Mouse (Mus musculus): ENCODE results near the gene Peli2. TPM values are rescaled to one million over a fixed set of nuclear protein-coding genes. Genes with fewer than 3 reads are reported as not detected.

Gene Peli2
- polyA plus RNA-seq, 1 experiment from 2014 or later = 11.0 TPM

GRCm38 (mm10) chr14:48119012-48119647 lies 1.5 kb upstream of the Peli2 start:
- H3K27ac ChIP-seq = no peak overlapping the region
- no peak overlapping the region for H3K4me3 ChIP-seq (ENCODE audit: inconsistent target)
- 69% methylated on average over 9 of the region's 9 CpGs for WGBS (ENCODE audit: missing documents)
- H3K79me2 ChIP-seq (ENCODE audit: inconsistent target) = peaks cover 26% of the 10 kb centered on the region; the same call in 1 of the 2 replicates
- no peaks in the 10 kb centered on the region for H3K36me3 ChIP-seq (ENCODE audit: inconsistent target)

GRCm38 (mm10) chr14:48119648-48120270 lies 864 bp upstream of the Peli2 start:
- WGBS (ENCODE audit: missing documents) = 17% methylated on average over 7 of the region's 17 CpGs
- no peak overlapping the region for H3K27ac ChIP-seq
- peak overlapping the region; percentile 54 for H3K4me3 ChIP-seq (ENCODE audit: inconsistent target)
- H3K36me3 ChIP-seq (ENCODE audit: inconsistent target) = no peaks in the 10 kb centered on the region
- peaks cover 33% of the 10 kb centered on the region; the same call in 1 of the 2 replicates for H3K79me2 ChIP-seq (ENCODE audit: inconsistent target)

- WGBS (ENCODE audit: missing documents) = 3% methylated on average over 9 of the region's 10 CpGs
- peaks cover 39% of the 10 kb centered on the region; the same call in 1 of the 2 replicates for H3K79me2 ChIP-seq (ENCODE audit: inconsistent target)
- peak overlapping the region; percentile 54 for H3K4me3 ChIP-seq (ENCODE audit: inconsistent target)
- no peak overlapping the region for H3K27ac ChIP-seq
- H3K36me3 ChIP-seq (ENCODE audit: inconsistent target) = no peaks in the 10 kb centered on the region
Measured at GRCm38 (mm10) chr14:48120443-48120751, 226 bp upstream of the Peli2 start.

GRCm38 (mm10) chr14:48121529-48122517 lies 1.2 kb downstream of the Peli2 start:
- WGBS (ENCODE audit: missing documents) = 5% methylated on average over 31 of the region's 32 CpGs
- Histone ChIP-seq H3K27ac (no peak overlapping the region), H3K36me3 (ENCODE audit: inconsistent target) (no peaks in the 10 kb centered on the region), H3K4me3 (ENCODE audit: inconsistent target) (peak overlapping the region; percentile 42), H3K79me2 (ENCODE audit: inconsistent target) (peaks cover 53% of the 10 kb centered on the region; the same call in 1 of the 2 replicates)

- peaks cover 75% of the 10 kb centered on the region; the same call in 1 of the 2 replicates for H3K79me2 ChIP-seq (ENCODE audit: inconsistent target)
- H3K27ac ChIP-seq = no peak overlapping the region
- no peak overlapping the region for H3K4me3 ChIP-seq (ENCODE audit: inconsistent target)
- 94% methylated on average over 5 of the region's 5 CpGs for WGBS (ENCODE audit: missing documents)
- no peaks in the 10 kb centered on the region for H3K36me3 ChIP-seq (ENCODE audit: inconsistent target)
Measured at GRCm38 (mm10) chr14:48124011-48124410, 3.4 kb downstream of the Peli2 start.

DNA sequence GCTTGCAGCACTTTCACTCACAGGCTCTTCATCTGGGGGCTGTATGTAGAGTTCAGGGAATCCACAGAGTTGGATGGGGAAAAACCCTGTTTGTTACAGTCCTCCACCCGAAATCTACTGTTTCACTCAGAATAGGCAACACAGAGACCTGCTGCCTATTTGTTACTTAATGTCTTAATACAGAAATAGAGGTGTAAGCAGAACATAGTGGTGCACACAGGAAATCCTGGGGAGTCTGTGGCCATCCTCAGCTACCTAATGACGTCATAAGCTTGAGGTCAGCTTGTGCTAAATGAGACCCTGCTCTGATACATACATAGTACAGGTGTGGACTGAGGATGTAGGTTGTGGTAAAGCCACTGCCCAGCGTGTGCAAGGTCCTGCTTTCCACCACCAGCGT lies 4.2 kb downstream of the Peli2 start:
- peaks cover 83% of the 10 kb centered on the region; the same call in 1 of the 2 replicates for H3K79me2 ChIP-seq (ENCODE audit: inconsistent target)
- WGBS (ENCODE audit: missing documents) = 52% methylated on average over 4 of the region's 4 CpGs
- no peaks in the 10 kb centered on the region for H3K36me3 ChIP-seq (ENCODE audit: inconsistent target)
- H3K4me3 ChIP-seq (ENCODE audit: inconsistent target) = no peak overlapping the region
- no peak overlapping the region for H3K27ac ChIP-seq

GRCm38 (mm10) chr14:48125971-48126370 lies 5.3 kb downstream of the Peli2 start:
- no peak overlapping the region for H3K4me3 ChIP-seq (ENCODE audit: inconsistent target)
- H3K36me3 ChIP-seq (ENCODE audit: inconsistent target) = no peaks in the 10 kb centered on the region
- H3K27ac ChIP-seq = no peak overlapping the region
- H3K79me2 ChIP-seq (ENCODE audit: inconsistent target) = peaks cover 83% of the 10 kb centered on the region; the same call in 1 of the 2 replicates
- WGBS (ENCODE audit: missing documents) = 97% methylated on average over 6 of the region's 6 CpGs

GRCm38 (mm10) chr14:48126931-48127330 lies 6.3 kb downstream of the Peli2 start:
- 94% methylated on average over 4 of the region's 4 CpGs for WGBS (ENCODE audit: missing documents)
- Histone ChIP-seq H3K36me3 (ENCODE audit: inconsistent target) (no peaks in the 10 kb centered on the region), H3K79me2 (ENCODE audit: inconsistent target) (peaks cover 79% of the 10 kb centered on the region; the same call in 1 of the 2 replicates), H3K4me3 (ENCODE audit: inconsistent target) (no peak overlapping the region), H3K27ac (no peak overlapping the region)

DNA sequence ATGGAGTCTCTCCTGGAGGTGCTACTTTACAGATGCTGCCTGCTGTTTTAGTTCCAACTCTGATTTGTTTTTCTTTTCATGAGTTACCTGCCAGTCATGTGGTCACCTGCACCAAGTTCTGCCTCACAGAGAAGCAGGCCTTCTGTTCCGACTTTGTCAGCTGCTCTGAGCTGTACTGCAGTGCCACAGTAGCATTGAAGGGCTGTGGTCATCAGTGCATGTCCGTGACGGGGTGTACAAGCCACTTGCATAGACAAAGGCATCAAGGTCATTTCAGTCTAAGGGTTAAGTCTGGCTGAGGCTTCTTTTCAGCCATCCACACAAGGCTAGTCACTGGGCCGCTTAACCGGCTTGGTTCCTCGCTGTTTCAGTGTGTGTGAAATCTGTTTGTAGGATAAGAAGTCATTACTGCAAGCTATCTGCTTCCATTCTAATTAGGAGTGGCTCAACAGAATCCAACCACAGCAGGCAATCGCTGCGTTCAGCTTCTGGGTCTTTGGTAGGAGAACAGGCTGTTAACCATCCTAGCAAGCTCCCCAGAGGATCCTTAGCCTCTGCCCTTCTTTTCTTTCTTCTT lies 7.1 kb downstream of the Peli2 start:
- 92% methylated on average over 6 of the region's 8 CpGs for WGBS (ENCODE audit: missing documents)
- H3K27ac ChIP-seq = no peak overlapping the region
- H3K4me3 ChIP-seq (ENCODE audit: inconsistent target) = no peak overlapping the region
- H3K36me3 ChIP-seq (ENCODE audit: inconsistent target) = no peaks in the 10 kb centered on the region
- peaks cover 71% of the 10 kb centered on the region; the same call in 1 of the 2 replicates for H3K79me2 ChIP-seq (ENCODE audit: inconsistent target)

- no peak overlapping the region for H3K4me3 ChIP-seq (ENCODE audit: inconsistent target)
- 96% methylated on average over 5 of the region's 5 CpGs for WGBS (ENCODE audit: missing documents)
- no peaks in the 10 kb centered on the region for H3K36me3 ChIP-seq (ENCODE audit: inconsistent target)
- no peak overlapping the region for H3K27ac ChIP-seq
- H3K79me2 ChIP-seq (ENCODE audit: inconsistent target) = peaks cover 70% of the 10 kb centered on the region; the same call in 1 of the 2 replicates
Measured at GRCm38 (mm10) chr14:48128701-48129100, 8.1 kb downstream of the Peli2 start.

DNA sequence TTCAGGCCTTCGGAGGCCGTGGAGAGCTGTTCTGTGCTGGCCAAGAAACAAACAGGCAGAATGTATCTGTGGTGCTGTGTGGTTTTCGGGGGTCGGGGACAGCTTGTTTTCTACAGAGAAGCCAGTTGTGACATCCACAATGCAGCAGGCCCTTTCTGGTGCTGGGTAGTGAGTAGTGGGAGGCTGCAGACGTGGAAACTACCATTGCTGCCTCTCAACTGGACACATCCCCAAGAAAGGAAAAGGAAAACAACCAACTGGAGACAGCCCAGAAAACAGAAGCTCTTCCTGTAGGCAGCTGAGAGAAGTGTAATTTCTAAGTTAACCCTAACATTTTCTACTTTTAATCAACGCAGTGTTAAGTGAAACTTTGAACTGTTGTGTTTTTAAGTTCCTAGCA lies 9.4 kb downstream of the Peli2 start:
- peak overlapping the region; percentile 92; the same call in 1 of the 2 replicates for H3K27ac ChIP-seq
- H3K4me3 ChIP-seq (ENCODE audit: inconsistent target) = no peak overlapping the region

DNA sequence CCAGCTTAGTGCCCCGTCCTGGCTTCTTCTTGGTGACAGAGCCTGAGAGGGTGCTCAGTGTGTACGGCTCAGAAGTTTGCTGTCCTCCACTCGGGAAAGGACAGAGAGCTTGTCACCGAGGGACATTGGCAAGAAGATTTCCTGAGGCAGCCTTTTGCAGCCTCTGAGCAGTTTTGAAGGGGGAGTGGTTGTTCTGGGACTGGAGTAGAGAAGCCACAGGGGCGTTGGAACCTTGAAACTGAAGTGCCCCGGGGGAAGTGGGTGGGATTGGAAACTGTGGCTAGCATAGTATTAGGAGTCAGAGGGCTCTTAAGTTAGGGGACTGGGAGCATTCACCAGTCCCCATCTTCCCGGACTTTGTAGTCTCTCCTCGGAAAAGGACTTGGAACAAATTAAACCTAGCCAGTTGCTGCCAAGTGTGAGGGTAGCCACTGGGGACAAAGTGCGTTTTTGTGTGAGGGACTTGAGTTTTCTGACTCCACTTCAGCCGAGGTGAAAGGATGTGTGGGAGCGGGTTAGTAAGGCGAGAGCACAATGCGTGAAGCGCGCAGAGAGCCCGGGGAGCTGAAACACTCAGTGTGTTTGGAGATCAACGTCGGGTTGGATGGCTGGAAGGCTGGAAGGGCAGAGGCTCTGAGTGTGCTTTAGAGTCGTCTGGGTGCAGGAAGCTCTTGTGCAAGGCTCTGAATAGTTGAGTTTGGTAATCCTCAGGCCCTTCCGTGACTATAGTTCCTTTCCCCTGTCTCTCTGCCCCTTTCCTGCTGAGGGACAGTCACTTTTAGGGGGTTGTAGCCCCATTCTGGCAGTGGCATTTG lies 10.3 kb downstream of the Peli2 start:
- H3K4me3 ChIP-seq (ENCODE audit: inconsistent target) = no peak overlapping the region
- no peaks in the 10 kb centered on the region for H3K36me3 ChIP-seq (ENCODE audit: inconsistent target)
- peaks cover 70% of the 10 kb centered on the region; the same call in 1 of the 2 replicates for H3K79me2 ChIP-seq (ENCODE audit: inconsistent target)
- WGBS (ENCODE audit: missing documents) = 13% methylated on average over 20 of the region's 20 CpGs
- H3K27ac ChIP-seq = peak overlapping the region; percentile 92

More for the DNA sequence above, 9.4 kb downstream of the Peli2 start:
- 58% methylated on average over 6 of the region's 6 CpGs for WGBS (ENCODE audit: missing documents)
- Histone ChIP-seq H3K36me3 (ENCODE audit: inconsistent target) (no peaks in the 10 kb centered on the region), H3K79me2 (ENCODE audit: inconsistent target) (peaks cover 70% of the 10 kb centered on the region; the same call in 1 of the 2 replicates)

DNA sequence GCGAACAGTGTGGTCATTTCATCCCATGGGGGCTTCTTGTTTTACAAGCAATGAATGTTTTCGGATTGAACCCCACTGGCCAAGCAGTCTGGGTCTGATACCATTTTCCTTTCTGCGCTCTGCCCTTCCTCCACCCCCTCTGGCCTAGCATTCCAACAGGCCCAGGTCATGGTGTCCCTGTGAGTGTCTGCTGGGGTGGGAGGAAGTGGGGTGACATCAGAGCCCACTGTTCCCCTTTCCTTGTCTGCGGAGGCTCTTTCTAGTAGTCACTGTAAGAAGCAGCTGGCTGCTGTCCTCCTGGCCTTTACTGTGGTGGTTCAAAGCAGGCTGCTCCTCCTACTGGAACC lies 10.9 kb downstream of the Peli2 start:
- Histone ChIP-seq H3K4me3 (ENCODE audit: inconsistent target) (no peak overlapping the region), H3K79me2 (ENCODE audit: inconsistent target) (peaks cover 67% of the 10 kb centered on the region; the same call in 1 of the 2 replicates), H3K27ac (peak overlapping the region; percentile 92), H3K36me3 (ENCODE audit: inconsistent target) (no peaks in the 10 kb centered on the region)
- WGBS (ENCODE audit: missing documents) = 9% methylated on average over 4 of the region's 4 CpGs

All from macrophage (primary cell).